Mouse (Mus musculus) embryonic stem cell, embryonic (primary cell): Measurements from ENCODE around the gene Helq.

Source experiments
- CTCF ChIA-PET, 4 experiments: fragments of 300-600 bp in 2 of 4; fragments of 350-600 bp in 2 of 4; sonication (Branson Sonifier 250); formaldehyde crosslinking; loops; one replicate each; lab custom pipeline; 2022; ENCODE audit warnings: inconsistent platforms in 2 of 4; lab: Charles Lee
- POLR2A ChIA-PET, 4 experiments: fragments of 300-600 bp in 2 of 4; fragments of 350-600 bp in 2 of 4; sonication (Branson Sonifier 250); formaldehyde crosslinking; loops; one replicate each; lab custom pipeline; 2022; ENCODE audit warnings: antibody characterized with exemption in 4 of 4, inconsistent platforms in 1 of 4; lab: Charles Lee

Gene Helq

DNA sequence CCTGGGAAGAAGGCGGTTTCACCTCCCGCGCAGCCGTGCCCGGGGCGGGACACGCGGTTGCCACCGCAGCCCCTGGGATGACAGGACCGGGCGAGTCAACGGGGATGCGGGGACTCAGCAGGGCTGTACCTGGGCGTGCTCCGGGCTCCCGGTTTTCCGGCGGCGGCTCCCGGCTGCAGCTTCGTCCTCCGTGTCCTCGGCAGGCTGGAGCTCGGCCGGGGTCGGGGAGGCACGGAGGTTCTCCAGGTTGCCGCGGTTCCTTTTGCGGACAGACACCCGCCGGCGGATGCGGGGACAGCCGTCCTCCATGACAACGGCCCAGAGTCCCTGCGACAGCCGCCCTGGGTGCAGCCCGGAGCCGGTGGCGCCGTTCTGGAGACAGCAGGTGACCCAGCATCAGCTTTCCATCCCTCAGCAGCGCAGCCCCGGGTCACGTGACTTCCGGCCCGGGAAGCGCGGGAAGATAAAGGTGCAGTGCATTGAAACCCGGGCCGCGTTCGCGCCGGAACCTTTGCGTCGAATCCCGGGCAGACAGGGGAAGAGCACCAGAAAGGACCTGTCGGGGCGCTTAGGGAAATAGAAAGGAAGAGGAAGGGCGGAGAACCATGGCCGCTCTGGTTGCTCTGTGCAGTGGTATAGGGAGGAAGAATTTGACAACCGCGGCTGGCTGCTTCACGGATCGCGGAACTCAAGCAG, at the start of gene Helq, which contains the start of gene Mrps18c:
TSS of gene Helq (minus strand) at position 434 of the 696 bp plus-strand sequence.
TSS of gene Mrps18c (plus strand) at position 463 of the 696 bp plus-strand sequence.
- POLR2A ChIA-PET: interaction anchor here in 3 of 4 experiments (0.6 to 2.6 kb wide), 33 partner anchors 9 to 759 kb away, joined by 3 to 9 read pairs (median 4); partner anchors contain the start of genes Cops4 (in 3 of the 3), Abraxas1 (in 2 of the 3) and Coq2 (in 1 of the 3)
- CTCF ChIA-PET: interaction anchor here in 2 of 4 experiments (0.6 to 1.2 kb wide), 3 partner anchors 8 to 118 kb away, joined by 4 to 6 read pairs (median 5); no protein-coding TSS in a partner anchor

DNA sequence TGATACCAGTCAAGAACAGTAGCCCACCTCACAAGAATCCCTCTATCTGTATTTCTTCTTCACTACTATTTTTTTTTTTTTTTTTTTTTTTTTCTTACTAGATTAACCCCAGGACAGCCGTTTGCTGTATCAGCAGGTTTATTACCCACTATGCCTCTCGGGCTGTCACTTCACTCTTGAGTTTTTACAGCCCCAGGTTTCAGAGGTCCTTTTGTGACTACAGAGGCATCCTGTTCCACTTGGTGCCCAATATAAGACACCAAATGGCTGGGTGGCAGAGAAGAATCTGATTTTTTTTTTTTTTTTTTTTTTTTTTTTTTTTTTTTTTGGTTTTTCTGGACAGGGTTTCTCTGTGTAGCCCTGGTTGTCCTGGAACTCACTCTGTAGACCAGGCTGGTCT, 48.7 kb upstream of the Helq start:
- ChIA-PET CTCF (interaction anchor here in 2 of 4 experiments (0.7 to 2.4 kb wide), 6 partner anchors 8 to 1388 kb away, joined by 3 to 9 read pairs (median 5); no protein-coding TSS in a partner anchor), POLR2A (interaction anchor here in 2 of 4 experiments (0.7 to 3.8 kb wide), 9 partner anchors 9 to 99 kb away, joined by 3 to 30 read pairs (median 8); partner anchors contain the start of gene Abraxas1 (in 1 of the 2))

DNA sequence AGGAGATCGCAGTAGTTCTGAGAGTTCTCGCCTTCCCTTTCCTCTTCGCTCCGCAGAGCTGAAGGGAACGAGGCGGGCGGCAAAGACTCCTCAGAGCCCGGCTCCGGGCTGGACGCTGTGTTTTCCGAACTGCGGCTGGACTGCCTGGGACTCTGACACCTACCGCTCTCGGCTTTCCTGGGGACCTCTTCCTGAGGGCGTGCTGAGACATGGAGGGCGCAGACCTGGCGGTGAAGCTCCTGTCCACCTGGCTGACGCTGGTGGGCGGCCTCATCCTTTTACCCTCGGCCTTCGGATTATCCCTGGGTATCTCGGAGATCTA, 48.2 kb upstream of the Helq start:
- ChIA-PET POLR2A (interaction anchor here in 3 of 4 experiments (0.6 to 3.8 kb wide), 17 partner anchors 9 to 888 kb away, joined by 3 to 30 read pairs (median 4); partner anchors contain the start of gene Abraxas1 (in 1 of the 3)), CTCF (interaction anchor here in 3 of 4 experiments (0.6 to 2.4 kb wide), 11 partner anchors 7 to 1389 kb away, joined by 3 to 9 read pairs (median 4); no protein-coding TSS in a partner anchor)

DNA sequence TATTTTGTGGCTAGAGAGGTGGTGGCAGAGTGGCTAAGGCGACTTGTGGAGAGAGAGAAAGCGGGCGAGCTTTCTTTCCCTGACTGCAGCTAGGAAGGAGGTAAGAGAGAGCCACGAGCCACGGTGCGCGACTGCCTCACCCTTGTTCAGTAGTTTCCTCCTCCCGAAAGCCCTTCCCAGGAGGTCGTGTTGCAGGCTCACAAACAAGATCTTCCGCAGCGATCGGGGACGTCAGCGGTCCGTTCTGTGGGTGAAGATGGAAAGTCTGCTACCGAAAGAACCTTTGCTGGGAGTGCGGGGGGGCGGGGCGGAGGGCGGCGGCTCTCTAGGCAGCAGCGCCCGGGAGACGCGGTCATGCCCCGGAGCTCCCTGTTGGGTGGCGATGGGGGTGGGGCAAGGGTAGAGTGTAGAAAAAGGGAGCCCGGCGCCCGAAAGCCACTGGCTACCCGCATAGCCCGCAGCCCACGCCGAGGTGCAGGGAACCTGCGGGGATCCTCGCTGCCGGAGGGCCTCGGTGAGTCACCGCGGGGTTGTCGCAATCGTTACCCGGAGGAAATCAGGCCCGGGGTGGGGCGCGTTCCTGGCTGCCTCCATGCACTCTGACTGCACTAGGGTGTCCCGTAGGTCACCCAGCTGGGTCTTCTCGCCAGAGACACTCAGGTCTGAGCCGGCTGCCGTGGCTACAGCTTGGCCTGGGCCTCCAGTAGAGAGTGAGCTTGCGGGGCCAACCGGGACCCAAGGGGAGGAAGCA, 47.6 kb upstream of the Helq start:
- ChIA-PET POLR2A (interaction anchor here (0.5 to 3.8 kb wide), 30 partner anchors 8 to 888 kb away, joined by 3 to 30 read pairs (median 3); partner anchors contain the start of gene Abraxas1 (in 1 of the 4)), CTCF (interaction anchor here (0.6 to 2.4 kb wide), 14 partner anchors 10 to 175 kb away, joined by 3 to 9 read pairs (median 4); no protein-coding TSS in a partner anchor)

DNA sequence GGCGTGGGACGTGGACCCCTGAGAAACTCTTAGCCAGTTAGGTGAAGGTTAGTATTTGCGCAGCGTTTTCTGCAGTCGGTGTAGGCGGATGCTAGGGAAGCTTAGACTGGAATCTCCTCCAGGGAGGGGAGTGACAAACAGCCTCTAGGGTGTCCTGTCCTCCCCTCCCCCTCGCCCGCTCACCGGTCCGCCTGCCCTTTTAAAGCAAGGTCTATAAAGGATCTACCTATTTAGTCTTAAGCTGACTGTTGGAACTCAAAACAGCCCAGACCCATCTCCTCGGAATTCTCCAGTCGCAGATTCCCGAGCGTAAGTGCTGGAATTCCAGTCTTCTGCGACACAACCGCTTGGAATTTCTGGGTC, 47.1 kb upstream of the Helq start, which contains the start of gene Gpat3:
TSS of gene Gpat3 (plus strand) at position 229 of the 363 bp plus-strand sequence.
- POLR2A ChIA-PET: interaction anchor here (0.5 to 3.8 kb wide), 26 partner anchors 8 to 67 kb away, joined by 3 to 30 read pairs (median 3); partner anchors contain the start of gene Abraxas1 (in 1 of the 4)
- CTCF ChIA-PET: interaction anchor here (0.6 to 2.4 kb wide), 12 partner anchors 10 to 175 kb away, joined by 3 to 9 read pairs (median 4); no protein-coding TSS in a partner anchor

DNA sequence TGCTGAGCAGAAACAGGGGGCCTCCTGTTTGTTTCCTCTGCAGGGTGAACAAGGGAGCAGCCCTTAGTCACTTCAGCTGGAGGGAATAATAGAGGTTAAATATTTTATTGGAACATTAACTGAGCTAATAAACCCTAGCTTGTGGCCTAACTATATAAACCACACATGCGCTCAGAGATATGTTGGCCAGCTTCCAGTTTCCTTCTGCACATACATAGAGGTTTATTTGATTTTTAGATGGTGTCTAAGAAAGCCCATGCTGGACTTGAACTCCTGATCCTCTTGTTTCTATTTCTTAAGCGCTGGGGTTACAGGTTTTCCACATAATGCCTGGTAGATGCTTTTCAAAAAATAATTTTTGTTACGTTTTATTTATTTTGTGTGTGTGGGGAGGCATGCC, 46.1 kb upstream of the Helq start:
- POLR2A ChIA-PET: interaction anchor here in 3 of 4 experiments (0.5 to 3.8 kb wide), 10 partner anchors 10 to 679 kb away, joined by 3 to 30 read pairs (median 4); partner anchors contain the start of gene Abraxas1 (in 1 of the 3)
- CTCF ChIA-PET: interaction anchor here in 3 of 4 experiments (0.6 to 1.6 kb wide), 3 partner anchors 18 to 176 kb away, joined by 3 read pairs; no protein-coding TSS in a partner anchor

- CTCF ChIA-PET: interaction anchor here (0.6 to 1.4 kb wide), 6 partner anchors 9 to 972 kb away, joined by 3 to 9 read pairs (median 5); no protein-coding TSS in a partner anchor
- POLR2A ChIA-PET: interaction anchor here in 3 of 4 experiments (0.6 to 1.5 kb wide), 5 partner anchors 8 to 379 kb away, joined by 3 to 7 read pairs (median 3); partner anchors contain the start of gene Gpat3 (in 3 of the 3)
Measured at GRCm38 (mm10) chr5:100837907-100838306, 39.5 kb upstream of the Helq start.

DNA sequence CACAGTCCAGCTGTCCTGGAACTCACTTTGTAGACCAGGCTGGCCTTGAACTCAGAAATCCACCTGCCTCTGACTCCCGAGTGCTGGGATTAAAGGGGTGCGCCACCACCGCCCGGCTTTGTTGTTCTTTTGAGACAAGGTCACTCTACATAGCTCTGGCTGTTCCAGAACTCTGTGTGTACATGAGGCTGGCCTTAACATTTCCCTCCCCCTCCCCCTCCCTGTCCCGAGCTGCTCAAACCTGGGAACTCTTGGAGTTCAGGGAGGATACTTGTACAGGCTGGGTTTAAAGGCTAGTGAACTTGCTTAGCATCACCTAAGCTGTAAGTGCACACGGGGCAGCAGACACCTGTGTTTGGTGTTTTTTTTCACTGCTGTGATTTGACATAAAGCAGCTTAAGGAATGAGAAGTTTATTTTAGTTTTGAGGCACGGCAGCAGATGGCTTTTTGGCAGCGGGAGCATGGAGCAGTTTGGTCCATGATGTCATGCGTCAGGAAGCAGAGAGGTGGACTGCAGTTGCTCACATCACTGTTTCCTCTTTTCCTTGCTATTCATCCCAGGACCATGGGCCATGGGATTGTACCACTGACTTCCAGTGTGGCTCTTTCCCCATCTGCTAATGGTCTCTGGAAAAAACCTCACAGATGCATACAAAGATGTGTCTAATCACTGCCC, 37.6 kb upstream of the Helq start:
- POLR2A ChIA-PET: interaction anchor here in 3 of 4 experiments (0.6 to 3.7 kb wide), 15 partner anchors 9 to 1315 kb away, joined by 3 to 30 read pairs (median 3); partner anchors contain the start of genes Gpat3 (in 3 of the 3), Abraxas1 (in 1 of the 3) and Cops4 (in 1 of the 3)
- CTCF ChIA-PET: interaction anchor here in 3 of 4 experiments (0.7 to 1.9 kb wide), 7 partner anchors 10 to 76 kb away, joined by 3 to 9 read pairs (median 5); partner anchors contain the start of gene Gpat3 (in 1 of the 3)

- POLR2A ChIA-PET: interaction anchor here in 3 of 4 experiments (0.5 to 3.7 kb wide), 6 partner anchors 7 to 1084 kb away, joined by 3 to 30 read pairs (median 4); partner anchors contain the start of gene Gpat3 (in 2 of the 3)
- CTCF ChIA-PET: interaction anchor here in 2 of 4 experiments (0.7 to 1.6 kb wide), 3 partner anchors 8 to 579 kb away, joined by 3 to 4 read pairs (median 4); no protein-coding TSS in a partner anchor
Measured at GRCm38 (mm10) chr5:100833841-100834240, 35.4 kb upstream of the Helq start.

DNA sequence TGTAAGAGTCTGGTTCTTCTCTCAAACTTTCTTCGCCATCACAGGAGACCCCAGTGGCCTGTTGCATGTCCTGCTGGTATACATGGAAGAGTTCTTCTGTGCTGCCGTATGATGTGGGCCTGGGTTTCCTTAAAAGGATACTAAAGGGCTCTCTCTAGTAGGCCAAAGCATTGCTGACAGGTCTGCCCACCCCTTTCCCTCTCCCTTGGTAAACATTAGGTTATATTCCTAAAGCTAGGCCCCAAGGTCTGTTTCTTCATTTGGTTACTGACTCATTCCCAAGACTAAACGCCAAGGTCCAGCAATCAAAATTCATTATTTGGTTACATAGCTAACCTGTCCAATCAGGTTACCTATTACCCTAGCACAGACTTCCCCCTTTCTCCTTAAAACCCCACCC, 34.3 kb upstream of the Helq start:
- POLR2A ChIA-PET: interaction anchor here in 2 of 4 experiments (3.5 to 3.7 kb wide), 2 partner anchors 13 kb away, joined by 19 to 30 read pairs; partner anchors contain the start of gene Gpat3 (in 2 of the 2)
- CTCF ChIA-PET: interaction anchor here in 2 of 4 experiments (0.6 to 1.6 kb wide), 2 partner anchors 32 to 85 kb away, joined by 3 to 4 read pairs; no protein-coding TSS in a partner anchor

- CTCF ChIA-PET: interaction anchor here in 3 of 4 experiments (0.6 to 5.2 kb wide), 5 partner anchors 9 to 88 kb away, joined by 3 to 90 read pairs (median 9); no protein-coding TSS in a partner anchor
Measured at GRCm38 (mm10) chr5:100828701-100829100, 30.3 kb upstream of the Helq start.

GRCm38 (mm10) chr5:100826531-100826930, 28.1 kb upstream of the Helq start:
- CTCF ChIA-PET: interaction anchor here (0.6 to 5.2 kb wide), 28 partner anchors 8 to 482 kb away, joined by 3 to 90 read pairs (median 6); partner anchors contain the start of genes Gpat3 (in 2 of the 4) and Coq2 (in 1 of the 4)
- POLR2A ChIA-PET: interaction anchor here in 3 of 4 experiments (0.6 to 2.0 kb wide), 11 partner anchors 7 to 308 kb away, joined by 3 to 10 read pairs (median 3); partner anchors contain the start of genes Cops4 (in 1 of the 3), Gpat3 (in 1 of the 3), Helq (in 1 of the 3) and Mrps18c (in 1 of the 3)

More at GRCm38 (mm10) chr5:100828701-100829100, 30.3 kb upstream of the Helq start:
- POLR2A ChIA-PET: interaction anchor here in 2 of 4 experiments (0.6 to 1.3 kb wide), 3 partner anchors 17 to 87 kb away, joined by 3 to 4 read pairs (median 3); partner anchors contain the start of gene Gpat3 (in 1 of the 2)

DNA sequence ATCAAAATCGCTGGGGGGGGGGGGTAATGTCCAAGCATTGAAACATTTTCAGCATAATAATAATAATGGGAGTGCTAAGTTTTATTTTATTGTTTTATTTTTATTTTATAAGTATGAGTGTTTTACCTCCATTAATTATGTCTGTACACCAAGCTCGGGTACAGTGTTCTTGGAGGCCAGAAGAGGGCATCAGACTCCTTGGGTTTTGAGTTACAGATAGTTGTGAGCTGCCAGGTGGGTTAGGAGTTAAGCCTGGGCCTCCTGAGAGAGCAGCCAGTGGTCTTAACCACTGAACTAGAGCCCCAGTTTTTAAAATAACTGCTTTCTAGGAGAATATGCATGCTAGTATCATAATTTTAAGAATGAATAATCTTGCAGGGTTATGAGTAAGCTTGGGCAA, 27.6 kb upstream of the Helq start:
- ChIA-PET POLR2A (interaction anchor here (0.6 to 2.0 kb wide), 14 partner anchors 8 to 963 kb away, joined by 3 to 10 read pairs (median 4); partner anchors contain the start of genes Cops4 (in 1 of the 4), Gpat3 (in 1 of the 4), Helq (in 1 of the 4) and Mrps18c (in 1 of the 4)), CTCF (interaction anchor here (0.5 to 5.2 kb wide), 39 partner anchors 8 to 750 kb away, joined by 3 to 90 read pairs (median 6); partner anchors contain the start of genes Gpat3 (in 2 of the 4) and Coq2 (in 1 of the 4))

DNA sequence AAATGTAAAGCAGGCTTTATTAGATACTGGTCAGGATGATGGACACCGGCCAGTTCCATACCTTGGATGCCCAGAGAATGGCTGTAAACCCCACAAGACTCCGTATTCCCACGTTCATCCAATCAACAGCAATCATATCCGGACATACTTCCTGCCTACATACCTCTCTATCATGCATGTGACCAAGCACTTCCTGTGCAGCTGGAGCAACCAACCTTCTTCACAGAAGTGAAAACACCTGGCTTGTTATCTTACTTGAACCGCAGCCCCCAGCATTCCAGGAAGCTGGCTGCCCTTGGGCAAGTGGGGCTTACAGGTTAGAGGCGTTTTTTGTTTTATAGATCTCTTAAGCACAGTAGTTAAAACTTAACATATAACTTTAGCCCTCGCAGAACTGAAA, 24.4 kb upstream of the Helq start:
- POLR2A ChIA-PET: interaction anchor here in 1 of 4 experiments (3.0 kb wide), 1 partner anchor 23 kb away, joined by 10 read pairs; the partner anchor contains the start of gene Gpat3
- CTCF ChIA-PET: no interaction called here

GRCm38 (mm10) chr5:100821375-100821774, 23.0 kb upstream of the Helq start:
- POLR2A ChIA-PET: interaction anchor here in 3 of 4 experiments (0.6 to 3.0 kb wide), 11 partner anchors 11 to 146 kb away, joined by 3 to 10 read pairs (median 3); partner anchors contain the start of genes Helq (in 2 of the 3), Gpat3 (in 1 of the 3) and Mrps18c (in 1 of the 3)

More at GRCm38 (mm10) chr5:100821375-100821774, 23.0 kb upstream of the Helq start:
- CTCF ChIA-PET: interaction anchor here in 2 of 4 experiments (0.6 to 1.6 kb wide), 5 partner anchors 90 to 1426 kb away, joined by 3 to 5 read pairs (median 3); no protein-coding TSS in a partner anchor
